Mouse (Mus musculus): ENCODE results near the gene Serp1.

Gene Serp1

DNA sequence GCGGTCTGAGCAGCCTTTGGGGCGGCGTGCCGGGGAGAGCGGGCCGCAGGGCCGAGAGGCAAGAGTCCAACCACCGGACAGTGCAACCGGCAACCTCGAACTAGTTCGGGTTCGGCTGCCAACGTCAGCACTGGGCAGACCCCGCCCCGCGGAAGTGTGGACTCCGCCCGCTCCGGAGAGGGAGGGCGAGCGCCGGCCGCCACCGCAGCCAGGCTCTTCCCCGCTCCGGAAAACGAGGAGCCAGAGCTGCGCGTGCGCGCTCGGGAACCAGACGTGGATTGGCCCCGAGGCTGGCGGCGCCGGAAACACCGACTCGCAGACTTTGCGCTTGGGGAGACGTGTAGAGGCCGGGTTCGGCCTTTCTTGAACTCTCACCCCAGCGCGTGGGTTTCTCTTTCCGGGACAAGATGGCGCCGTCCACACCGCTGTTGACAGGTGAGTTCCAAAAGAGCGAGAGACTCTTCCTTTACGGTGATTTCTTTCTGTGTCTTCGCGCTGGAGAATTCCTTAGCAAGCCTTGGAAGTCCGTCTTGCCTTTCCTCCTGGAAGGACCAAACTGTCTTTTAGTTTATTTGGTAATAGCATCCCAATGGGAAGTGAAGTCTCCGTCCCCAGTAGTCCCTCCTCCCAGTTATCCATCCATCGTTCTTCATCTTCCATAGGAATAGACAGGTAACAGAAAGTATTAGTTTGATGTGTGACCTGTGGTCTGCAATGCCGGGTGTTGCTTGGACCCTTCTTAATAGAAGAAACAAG, at the start of gene Serp1, which contains the start of gene Eif2a:
Gene Serp1 (minus strand): TSS at position 241 of the 756 bp plus-strand sequence.
Gene Eif2a (plus strand): TSS at position 170 of the 756 bp plus-strand sequence.
- peak; percentile 99 for DNase-seq (ENCODE audit: low read depth, low spot score)

DNA sequence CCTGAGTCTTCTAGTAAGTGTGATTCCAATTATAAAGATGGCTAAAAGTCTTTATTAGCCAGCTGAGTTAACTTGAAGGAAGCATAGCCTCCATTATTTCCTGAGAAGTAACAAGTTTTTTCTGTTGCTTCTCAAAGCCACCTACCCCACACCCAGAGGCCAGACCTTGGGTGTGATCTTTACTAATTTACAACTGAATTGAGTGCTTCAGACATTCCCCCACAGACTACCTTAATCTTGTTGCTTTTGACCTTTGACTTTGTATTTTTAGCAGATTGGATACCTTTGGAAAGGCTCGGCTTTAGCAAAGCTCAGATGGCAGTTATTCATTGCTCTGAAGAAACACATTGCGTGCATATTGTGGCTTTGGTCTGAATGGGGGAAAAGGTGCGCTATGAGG, 45.1 kb upstream of the Serp1 start:
- DNase-seq (ENCODE audit: low read depth, low spot score), result no peak

DNA sequence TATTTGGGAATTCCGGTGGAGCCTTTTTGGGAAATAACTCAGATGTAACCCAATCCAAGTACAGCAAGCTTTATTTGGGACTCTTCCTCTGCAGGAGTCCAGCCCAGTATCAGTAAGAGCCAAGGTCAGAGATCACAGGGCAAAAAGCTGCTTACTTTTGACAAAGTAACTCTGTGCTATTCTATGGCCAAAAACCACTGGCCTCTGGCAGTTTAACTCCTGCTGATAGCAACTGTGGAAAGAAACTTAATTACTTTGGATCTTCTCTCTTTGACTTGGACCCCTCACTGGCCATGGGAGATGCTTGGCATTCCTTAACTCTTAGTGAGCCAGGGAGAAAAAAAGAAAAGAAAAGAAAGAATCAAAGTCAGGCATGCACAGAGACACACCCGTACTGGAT, 35.7 kb upstream of the Serp1 start:
- DNase-seq (ENCODE audit: low read depth, low spot score), result peak; percentile 11

DNA sequence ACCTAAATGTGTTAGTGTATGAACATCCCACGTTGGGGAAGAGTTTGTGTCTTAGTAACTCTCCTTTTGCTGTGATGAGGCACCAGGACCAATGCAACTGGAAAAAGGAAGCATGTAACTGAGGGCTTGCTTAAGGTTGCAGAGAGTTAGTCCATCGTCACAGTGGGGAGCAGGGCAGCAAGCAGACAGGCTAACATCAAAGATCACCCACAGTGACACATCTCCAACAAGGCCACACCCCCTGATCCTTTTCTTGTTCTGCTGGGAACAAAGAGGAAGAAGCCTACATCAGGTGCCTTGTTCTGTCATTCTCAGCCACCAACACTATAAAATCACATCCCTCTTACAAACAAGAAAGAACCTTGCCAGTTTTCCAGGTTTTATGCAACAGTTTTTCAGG, 34.2 kb upstream of the Serp1 start:
- DNase-seq (ENCODE audit: low read depth, low spot score), result no peak

DNA sequence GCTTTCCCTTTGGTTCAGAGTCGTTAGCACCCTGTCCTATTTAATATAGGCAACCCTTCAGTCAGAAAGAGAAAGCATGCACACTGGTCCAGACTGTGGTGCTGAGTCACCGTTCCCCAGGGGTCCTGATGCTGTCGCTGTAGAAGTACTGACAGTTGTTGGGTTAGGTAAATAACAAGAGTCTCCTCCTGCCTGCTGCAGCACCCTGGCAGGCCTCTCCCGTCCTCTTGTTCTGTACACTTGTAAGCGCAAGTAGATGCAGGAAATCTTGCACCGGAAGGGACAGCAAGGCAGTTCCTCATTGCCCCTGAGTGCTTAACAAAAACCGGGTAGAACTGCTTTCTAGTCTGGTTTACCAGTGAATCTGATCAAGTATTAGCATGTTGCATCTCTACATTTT, 31.0 kb upstream of the Serp1 start:
- peak; percentile 24 for DNase-seq (ENCODE audit: low read depth, low spot score)

DNA sequence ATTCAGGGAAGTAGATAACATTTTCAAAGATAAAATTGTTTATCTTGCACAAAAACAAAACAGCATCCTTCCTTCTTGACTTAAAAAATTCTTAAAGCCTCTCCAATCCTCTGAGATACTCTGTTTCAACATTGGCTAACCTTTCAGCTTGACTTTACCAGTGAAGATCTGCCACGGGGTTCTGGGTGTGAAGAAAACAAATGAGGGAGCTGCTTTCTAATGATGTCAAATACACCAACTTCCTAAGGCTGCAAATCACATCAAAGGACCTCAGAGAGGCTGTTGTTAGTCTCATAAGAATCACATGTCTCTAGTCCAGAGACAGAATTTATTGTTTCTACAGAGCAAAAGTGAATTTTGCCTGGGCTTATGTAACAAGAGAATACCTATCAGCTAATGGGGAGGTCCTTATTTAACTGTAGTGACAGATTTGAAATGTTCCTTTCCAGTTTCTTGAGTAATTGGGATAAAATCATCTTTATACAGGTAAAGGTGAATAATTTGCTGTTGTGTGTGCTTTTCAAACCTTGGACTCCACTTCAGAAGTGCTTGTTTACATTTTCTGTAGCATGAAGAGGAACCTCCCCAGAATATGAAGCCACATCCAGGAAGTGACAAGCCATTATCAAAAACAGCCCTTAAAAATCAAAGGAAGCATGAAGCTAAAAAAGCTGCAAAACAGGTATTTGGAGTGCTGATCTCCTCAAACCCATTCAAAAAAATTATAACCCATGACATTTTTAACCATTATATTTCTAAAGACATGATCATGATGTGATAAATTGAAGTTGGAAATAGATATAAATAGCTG, 26.5 kb upstream of the Serp1 start:
- no peak for DNase-seq (ENCODE audit: low read depth, low spot score)

DNA sequence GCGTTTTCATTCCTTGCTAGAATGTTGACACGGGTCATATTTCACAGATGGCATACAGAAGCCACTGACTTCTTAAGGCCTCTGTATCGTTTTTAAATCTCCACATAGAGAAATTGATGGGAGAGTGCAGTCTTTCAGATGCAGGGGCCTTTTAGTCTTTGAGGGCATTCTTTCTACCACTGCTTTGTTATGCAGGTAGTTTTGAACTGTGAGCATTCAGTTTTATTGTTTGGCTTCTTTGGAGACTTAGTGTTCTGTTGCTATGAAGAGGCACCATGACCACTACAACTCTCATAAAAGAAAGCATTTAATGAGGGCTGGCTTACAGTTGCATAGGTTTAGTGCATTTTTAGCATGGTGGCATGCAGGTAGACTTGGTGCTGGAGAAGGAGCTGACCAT, 10.9 kb upstream of the Serp1 start:
- DNase-seq (ENCODE audit: low read depth, low spot score), result no peak

DNA sequence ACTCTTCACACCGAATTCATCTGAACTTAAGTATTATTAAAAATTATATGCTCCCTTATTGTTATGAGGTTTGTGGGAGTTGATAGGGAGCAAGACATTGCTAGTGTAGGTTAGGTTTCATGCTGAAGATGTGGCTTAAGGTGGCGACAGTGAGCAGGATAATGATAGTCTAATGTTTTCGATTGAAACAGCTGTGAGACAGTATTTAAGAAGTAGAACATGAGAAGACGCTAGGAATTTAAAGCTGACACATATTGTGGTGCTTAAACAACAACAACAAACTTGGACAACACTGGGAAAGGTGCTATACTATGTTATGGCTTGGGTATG, 681 bp upstream of the Serp1 start:
- DNase-seq (ENCODE audit: low read depth, low spot score), result peak; percentile 38

DNA sequence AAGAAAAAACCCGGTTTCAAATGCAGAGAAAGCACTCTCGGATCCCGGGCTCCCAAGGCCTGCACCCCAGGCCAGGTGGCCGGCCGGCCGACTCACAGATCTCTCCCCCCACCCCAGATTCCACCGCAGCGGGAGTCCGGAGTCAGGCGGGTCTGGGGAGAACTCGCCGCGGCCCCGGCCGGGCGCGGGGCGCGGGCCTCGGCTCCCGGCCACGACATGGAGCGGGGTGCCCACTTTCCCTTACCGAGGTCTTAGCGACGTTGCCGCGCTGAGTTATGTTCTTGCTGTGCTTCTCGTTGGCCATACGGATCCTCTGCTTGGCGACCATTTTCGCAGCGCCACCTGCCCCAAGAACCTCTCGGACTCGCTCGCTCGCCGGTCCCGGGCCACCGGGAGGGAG, 526 bp downstream of the Serp1 start:
- DNase-seq (ENCODE audit: low read depth, low spot score), result peak; percentile 9

DNA sequence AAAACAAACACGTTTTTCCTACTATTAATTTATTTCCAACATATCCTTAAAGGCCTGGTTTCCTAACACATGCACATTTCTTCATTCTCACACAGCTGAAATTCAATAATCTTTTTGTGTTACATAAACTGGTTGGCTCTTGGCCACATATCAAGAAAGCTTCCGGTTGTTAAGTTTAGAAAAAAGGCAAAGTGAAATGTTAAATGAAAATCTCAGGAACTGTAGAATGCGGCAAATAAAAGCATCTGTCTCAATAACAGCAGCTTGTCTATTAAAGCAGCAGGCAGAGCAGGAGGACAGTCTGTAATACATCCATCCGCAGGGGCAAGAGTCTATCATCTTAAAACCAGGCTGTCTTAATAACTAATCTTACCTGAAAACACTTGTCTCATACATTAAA, 1.4 kb downstream of the Serp1 start:
- DNase-seq (ENCODE audit: low read depth, low spot score), result peak; percentile 11

DNA sequence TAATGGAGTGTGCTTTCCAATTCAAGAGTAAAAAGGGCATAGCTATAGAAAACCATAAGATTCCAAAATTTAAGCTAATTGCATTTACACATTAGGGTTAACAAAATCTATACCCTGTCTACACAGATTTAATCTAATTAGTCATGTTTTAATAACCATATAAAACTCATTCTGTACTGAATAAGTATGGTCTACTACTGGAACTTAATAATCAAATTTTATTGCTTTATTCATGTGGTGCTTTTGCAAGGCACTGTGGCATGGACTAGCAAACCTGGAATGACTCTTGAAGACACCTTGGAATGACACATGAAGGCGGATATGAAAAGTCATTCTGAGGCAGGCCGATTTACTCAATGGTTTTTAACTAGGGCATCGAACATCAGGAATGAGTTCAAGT, 2.3 kb downstream of the Serp1 start:
- no peak for DNase-seq (ENCODE audit: low read depth, low spot score)

DNA sequence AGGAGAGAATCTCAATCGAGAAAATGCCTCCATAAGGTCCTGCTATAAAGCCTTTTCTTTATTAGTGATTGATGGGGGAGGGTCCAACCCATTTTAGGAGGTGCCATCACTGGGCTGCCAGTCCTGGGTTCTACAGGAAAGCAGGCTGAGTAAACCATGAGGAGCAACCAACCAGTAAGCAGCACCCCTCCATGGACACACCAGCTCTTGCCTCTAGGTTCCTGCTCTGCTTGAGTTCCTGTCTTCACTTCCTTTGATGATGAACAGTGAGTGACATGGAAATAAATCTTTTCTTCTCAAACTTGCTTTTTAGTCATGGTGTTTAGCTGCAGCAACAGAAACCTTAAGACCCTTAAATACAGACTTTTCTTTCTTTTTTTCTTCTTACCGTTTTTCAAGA, 4.3 kb downstream of the Serp1 start:
- no peak for DNase-seq (ENCODE audit: low read depth, low spot score)

DNA sequence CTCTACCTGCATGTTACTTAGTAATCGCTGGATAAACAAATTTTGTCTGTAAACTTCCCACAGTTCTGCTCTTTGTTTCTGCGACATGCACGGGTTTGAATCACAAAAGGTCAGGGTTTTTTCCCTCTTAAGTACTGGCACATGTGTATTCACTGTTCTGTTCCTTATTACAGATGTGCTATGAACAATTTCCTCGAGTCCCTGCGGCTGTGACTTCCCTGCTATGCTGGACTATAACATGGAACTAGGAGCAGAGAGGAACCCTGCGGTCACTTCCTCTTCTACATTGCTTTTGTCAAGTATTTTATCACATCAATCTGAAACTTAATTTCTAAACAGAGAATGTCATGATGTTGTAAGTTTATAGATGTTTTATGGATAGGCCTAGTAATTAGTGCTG, 5.4 kb downstream of the Serp1 start:
- DNase-seq (ENCODE audit: low read depth, low spot score), result no peak

DNA sequence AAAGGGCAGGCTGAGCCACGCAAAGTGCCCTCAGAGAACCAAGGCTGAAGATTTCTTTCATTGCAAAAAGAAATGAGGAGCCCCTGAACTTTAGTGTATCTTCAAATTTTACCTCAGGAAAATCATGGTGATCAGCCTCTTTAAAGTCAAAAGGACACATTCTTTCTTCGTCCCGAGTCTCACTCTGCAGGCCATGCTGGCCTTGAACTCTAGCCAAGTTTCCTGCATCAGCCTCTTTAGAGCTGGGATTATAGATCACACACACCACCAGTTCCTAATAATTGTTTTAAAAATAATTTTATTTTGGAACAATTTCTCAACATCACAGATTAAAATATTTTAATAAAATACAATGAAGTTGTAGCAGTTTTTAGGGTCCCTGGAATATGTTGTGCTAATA, 6.2 kb downstream of the Serp1 start:
- no peak for DNase-seq (ENCODE audit: low read depth, low spot score)

DNA sequence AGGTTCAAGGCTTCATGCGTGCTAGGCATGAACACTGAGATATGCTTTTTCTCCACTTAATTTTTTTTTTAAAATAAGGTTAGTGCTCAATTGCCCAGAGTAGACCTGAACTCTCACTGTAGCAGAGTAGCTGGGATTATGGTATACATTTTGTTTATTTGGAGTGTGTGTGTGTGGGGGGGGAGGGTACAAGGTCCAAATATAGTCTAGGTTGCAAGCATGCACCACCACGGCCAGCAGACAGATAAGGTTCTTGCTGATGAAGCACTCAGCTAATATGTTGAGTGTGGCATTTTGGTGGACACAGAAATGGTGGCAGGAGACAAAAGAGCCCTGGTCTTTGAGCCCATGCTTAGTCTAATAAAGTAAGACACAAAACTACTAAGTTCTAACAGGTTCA, 6.7 kb downstream of the Serp1 start:
- no peak for DNase-seq (ENCODE audit: low read depth, low spot score)

DNA sequence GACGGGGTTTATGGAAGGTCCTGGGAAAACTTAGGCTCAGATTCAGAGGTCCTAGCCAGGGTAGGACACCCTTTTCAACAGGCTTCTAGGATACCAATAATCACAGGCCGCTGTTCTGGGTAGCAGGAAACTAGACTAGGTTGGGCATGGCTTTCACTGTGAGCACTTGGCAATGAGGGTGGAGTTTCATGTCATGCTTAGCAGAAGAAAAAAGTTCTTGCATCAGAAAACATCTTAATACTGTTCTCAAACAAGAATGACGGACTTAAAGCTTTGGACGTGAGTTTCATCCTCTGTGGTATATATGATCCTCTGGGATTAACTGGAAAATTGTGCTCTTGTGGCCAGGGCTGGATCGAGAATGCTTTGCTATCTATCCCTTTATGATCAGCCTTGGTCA, 7.9 kb downstream of the Serp1 start:
- DNase-seq (ENCODE audit: low read depth, low spot score), result no peak

DNA sequence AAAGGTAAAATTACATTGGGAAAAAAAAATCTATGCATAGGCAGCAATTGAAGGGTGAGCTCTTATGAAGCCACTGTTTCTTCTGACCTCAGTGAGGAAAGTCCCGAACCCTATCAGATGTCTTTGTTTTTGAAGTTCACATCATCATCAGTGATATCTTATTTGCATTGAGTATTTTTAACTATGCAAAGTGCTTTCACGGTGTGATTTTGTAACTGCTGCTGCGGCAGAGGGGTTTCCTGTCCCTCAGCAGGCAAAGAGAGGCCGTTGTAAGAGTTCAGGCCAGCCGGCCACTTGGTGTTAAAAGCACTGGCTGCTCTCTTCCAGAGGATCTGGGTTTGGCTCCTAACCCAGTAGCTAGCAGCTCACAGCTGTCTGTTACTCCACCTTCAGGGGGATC, 8.4 kb downstream of the Serp1 start:
- DNase-seq (ENCODE audit: low read depth, low spot score), result no peak

DNA sequence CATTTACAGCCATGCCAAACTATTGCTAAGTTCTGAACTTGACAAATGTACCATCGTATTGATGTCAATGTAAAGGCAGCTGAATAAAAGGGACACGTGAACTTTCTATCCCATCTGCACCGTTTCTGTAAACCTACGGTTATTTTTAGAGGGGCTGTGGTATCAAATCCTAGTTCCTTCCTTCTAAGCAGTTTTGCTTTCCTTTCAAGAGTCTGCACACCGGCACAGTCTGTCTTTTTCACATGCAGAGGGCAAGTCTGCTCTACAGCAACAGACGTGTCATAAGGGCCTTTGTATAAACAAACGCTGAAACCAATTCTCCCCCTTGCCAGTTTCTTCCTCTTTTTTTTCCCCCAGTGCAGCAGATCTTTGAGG, 9.1 kb downstream of the Serp1 start:
- no peak for DNase-seq (ENCODE audit: low read depth, low spot score)

DNA sequence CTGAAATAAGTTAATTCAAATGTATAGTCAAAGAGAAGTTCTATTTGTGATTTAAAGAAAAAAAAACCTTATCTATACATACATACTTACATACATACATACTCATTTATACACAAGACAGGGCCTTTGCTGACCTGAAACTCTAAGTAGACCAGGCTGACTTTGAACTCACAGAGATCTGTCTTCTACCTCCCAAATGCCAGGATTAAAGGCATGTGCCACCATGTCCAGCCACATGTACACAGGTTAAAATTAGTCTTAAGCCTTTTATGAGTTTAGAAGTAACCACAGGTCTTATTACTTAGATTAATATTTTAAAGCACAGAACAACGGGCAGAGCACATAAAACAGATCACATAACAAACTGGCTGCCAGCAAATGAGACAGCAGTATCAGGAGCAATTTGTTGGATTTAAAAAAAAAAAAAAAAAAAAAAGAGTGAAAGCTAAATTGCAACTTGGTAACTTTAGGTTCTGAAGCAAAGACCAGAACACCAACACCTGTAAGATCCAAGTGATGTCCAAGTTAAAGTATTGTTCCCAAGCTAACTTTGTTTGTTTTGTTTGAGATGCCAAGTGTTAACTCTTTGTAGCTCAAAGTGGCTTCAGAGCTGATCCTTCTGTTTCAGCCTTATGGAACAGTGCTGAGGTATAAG, 9.6 kb downstream of the Serp1 start:
- no peak for DNase-seq (ENCODE audit: low read depth, low spot score)

DNA sequence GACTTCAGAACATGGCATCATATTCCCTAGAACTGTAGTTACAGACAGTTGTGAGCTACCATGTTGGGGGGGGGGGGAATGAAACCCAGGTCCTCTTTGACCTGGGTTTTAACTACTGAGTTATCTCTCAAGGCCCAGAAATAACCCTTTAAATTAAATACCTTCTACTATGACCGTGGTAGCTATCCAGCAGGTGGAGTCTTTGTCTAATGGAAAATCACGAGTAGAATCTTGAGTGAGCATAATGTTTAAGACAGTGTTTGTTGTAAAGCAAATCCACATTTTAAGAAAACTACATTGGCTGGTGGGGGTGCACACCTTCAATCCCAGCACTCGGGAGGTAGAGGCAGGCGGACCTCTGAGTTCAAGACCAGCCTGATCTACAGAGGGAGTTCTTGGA, 12.2 kb downstream of the Serp1 start:
- no peak for DNase-seq (ENCODE audit: low read depth, low spot score)

DNA sequence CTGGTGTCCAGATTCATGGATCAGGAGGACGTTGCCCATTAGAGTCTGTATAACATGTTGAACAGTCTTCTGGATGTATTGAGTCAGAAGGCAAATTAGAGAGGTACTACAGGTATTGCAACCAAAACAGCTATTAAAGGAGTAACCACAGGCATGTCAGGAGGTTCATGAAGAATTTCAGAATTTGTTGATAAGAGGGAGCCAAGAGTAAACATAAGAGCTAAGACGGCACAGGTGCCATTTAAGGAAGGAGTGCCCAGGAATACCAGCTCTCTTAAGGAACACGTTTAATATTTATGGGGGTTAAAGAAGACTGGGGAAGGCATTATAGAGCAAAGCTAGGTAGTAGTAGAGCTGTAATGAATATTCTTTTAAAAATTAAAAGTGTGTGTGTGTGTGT, 13.0 kb downstream of the Serp1 start:
- no peak for DNase-seq (ENCODE audit: low read depth, low spot score)

DNA sequence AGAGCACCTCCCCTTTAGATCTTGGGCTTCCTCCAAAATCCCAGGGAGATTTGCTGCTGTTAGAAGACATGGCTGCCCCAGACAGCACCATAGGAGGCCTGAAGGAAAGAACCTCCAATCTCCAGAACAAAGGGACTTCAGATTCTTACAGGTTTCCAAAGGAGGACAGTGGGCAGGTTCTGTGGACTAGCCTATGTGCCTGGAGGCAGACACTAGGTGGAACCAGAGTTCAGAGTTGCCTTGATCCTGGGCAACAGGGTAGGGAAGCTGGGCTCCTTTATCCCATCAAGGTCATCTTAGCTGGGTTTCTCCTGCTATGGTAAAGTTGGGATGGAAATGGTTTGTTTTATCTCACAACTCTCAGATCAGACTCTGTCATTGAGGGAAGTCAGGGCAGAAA, 14.1 kb downstream of the Serp1 start:
- DNase-seq (ENCODE audit: low read depth, low spot score), result no peak
